Mouse (Mus musculus): ENCODE data around the gene Cnppd1. TPM values are rescaled to one million over a fixed set of nuclear protein-coding genes. Genes with fewer than 3 reads are reported as not detected.

The Cnppd1 gene
- total RNA-seq (2023) = 100 to 1,000 TPM; 115 to 119 TPM

GRCm38 (mm10) chr1:75142301-75143261 is at the start of gene Cnppd1, which contains the start of gene Retreg2:
Gene Cnppd1 (minus strand): TSS chr1:75142711.
Gene Retreg2 (plus strand): TSS chr1:75142778.

GRCm38 (mm10) chr1:75191622-75192402 is 49.3 kb upstream of the Cnppd1 start, which contains the start of the genes Ankzf1 and Atg9a:
Gene Ankzf1 (plus strand): TSS chr1:75192151.
Gene Atg9a (minus strand): TSS chr1:75192196.

GRCm38 (mm10) chr1:75180105-75180590 is 37.6 kb upstream of the Cnppd1 start, which contains the start of gene Abcb6:
Gene Abcb6 (minus strand): TSS chr1:75180392.

GRCm38 (mm10) chr1:75168472-75169464 is 26.3 kb upstream of the Cnppd1 start, which contains the start of gene Zfand2b:
Gene Zfand2b (plus strand): TSS chr1:75168646.

GRCm38 (mm10) chr1:75133421-75134207 is 8.9 kb downstream of the Cnppd1 start, which contains the start of gene Slc23a3:
Gene Slc23a3 (minus strand): TSS chr1:75133890.

GRCm38 (mm10) chr1:75124346-75125321 is 17.9 kb downstream of the Cnppd1 start, which contains the start of gene Nhej1:
Gene Nhej1 (minus strand): TSS chr1:75125200.

Other genes with a start within 250 kb of the Cnppd1 start
- not detected for gene Cryba2, start 249.6 kb downstream of the Cnppd1 start, total RNA-seq (2023)
- gene Cfap65, start 207.1 kb downstream of the Cnppd1 start, total RNA-seq (2023) = not detected
- gene Ihh, start 191.0 kb downstream of the Cnppd1 start, total RNA-seq (2023) = under 1 TPM; 0.33 to 0.42 TPM
- 1 to 10 TPM; 4.4 to 4.8 TPM for gene Nhej1, start 17.5 kb downstream of the Cnppd1 start, total RNA-seq (2023)
- gene Slc23a3, start 8.8 kb downstream of the Cnppd1 start, total RNA-seq (2023) = 1 to 10 TPM; 1.2 TPM
- 10 to 100 TPM; 66.3 to 67.3 TPM for gene Retreg2, start 67 bp upstream of the Cnppd1 start, total RNA-seq (2023)
- gene Zfand2b, start 25.9 kb upstream of the Cnppd1 start, total RNA-seq (2023) = 10 to 100 TPM; 46.1 to 59.1 TPM
- gene Abcb6, start 37.7 kb upstream of the Cnppd1 start, total RNA-seq (2023) = 1 to 10 TPM; 3.4 to 4.9 TPM
- 10 to 100 TPM; 20.9 to 22.2 TPM for gene Ankzf1, start 49.4 kb upstream of the Cnppd1 start, total RNA-seq (2023)
- 10 to 100 TPM; 51.1 to 58.9 TPM for gene Atg9a, start 49.5 kb upstream of the Cnppd1 start, total RNA-seq (2023)
- gene Glb1l, start 68.1 kb upstream of the Cnppd1 start, total RNA-seq (2023) = 10 to 100 TPM; 21.6 to 24.5 TPM
- 10 to 100 TPM; 84.4 to 86.3 TPM for gene Stk16, start 68.1 kb upstream of the Cnppd1 start, total RNA-seq (2023)
- gene Tuba4a, start 77.2 kb upstream of the Cnppd1 start, total RNA-seq (2023) = 10 to 100 TPM; 66.8 to 88.0 TPM
- gene A630095N17Rik, start 89.4 kb upstream of the Cnppd1 start, total RNA-seq (2023) = not detected
- gene Dnajb2, start 93.7 kb upstream of the Cnppd1 start, total RNA-seq (2023) = 10 to 100 TPM; 16.5 to 20.4 TPM
- gene Ptprn, start 121.8 kb upstream of the Cnppd1 start, total RNA-seq (2023) = not detected
- not detected for gene Resp18, start 135.7 kb upstream of the Cnppd1 start, total RNA-seq (2023)
- gene Dnpep, start 175.3 kb upstream of the Cnppd1 start, total RNA-seq (2023) = 10 to 100 TPM; 39.5 to 46.6 TPM
- under 1 TPM in 1 of 2 experiments, not detected in 1; 0.42 TPM for gene Des, start 217.6 kb upstream of the Cnppd1 start, total RNA-seq (2023)
- not detected for gene Speg, start 232.6 kb upstream of the Cnppd1 start, total RNA-seq (2023)

Data from monocyte, adult 59 days (primary cell).